Mouse (Mus musculus) C2C12 (cell line): ENCODE measurements around the gene Lgi1. TPM values are rescaled to one million over a fixed set of nuclear protein-coding genes. Genes with fewer than 3 reads are reported as not detected.

ENCODE experiments used
- H3K27me3 ChIP-seq: one replicate; pipeline ENCODE4 v1.6.1; 2011; ENCODE audit not compliant: control insufficient read depth, insufficient read depth, insufficient read length
- H3K36me3 ChIP-seq: one replicate; pipeline ENCODE4 v1.6.1; 2011; ENCODE audit not compliant: control insufficient read depth, insufficient read depth
- H3K4me3 ChIP-seq: one replicate; pipeline ENCODE4 v1.5.1; 2011; ENCODE audit warnings: mild to moderate bottlenecking, control low read depth; ENCODE audit not compliant: poor library complexity, insufficient read depth, severe bottlenecking
- H3K79me2 ChIP-seq: one replicate; pipeline ENCODE4 v1.6.1; 2011; ENCODE audit not compliant: control insufficient read depth, insufficient read depth
- H3K79me3 ChIP-seq: one replicate; pipeline ENCODE4 v1.6.1; 2011; ENCODE audit warnings: low read depth, control low read depth
- H3ac ChIP-seq: one replicate; pipeline ENCODE3; 2011; ENCODE audit warnings: low read depth; ENCODE audit not compliant: control insufficient read depth, insufficient read length
- CEBPB ChIP-seq: IDR thresholded peaks from one replicate; pipeline ENCODE4 v1.6.1; 2011; ENCODE audit warnings: low read depth, mild to moderate bottlenecking, control low read depth, moderate library complexity
- CTCF ChIP-seq: IDR thresholded peaks from one replicate; pipeline ENCODE4 v1.5.1; 2011; ENCODE audit not compliant: control insufficient read depth, insufficient read depth, insufficient read length
- FOSL1 ChIP-seq: IDR thresholded peaks from one replicate; pipeline ENCODE4 v1.8.0; 2011; ENCODE audit warnings: mild to moderate bottlenecking, low read length; ENCODE audit not compliant: poor library complexity, insufficient read depth, severe bottlenecking
- MAX ChIP-seq: IDR thresholded peaks from one replicate; pipeline ENCODE4 v1.6.1; 2011; ENCODE audit warnings: mild to moderate bottlenecking, control low read depth
- MYOD1 ChIP-seq: IDR thresholded peaks from one replicate; pipeline ENCODE4 v1.6.1; 2011; ENCODE audit warnings: low read depth; ENCODE audit not compliant: control insufficient read depth, insufficient read length
- MYOG ChIP-seq: IDR thresholded peaks from one replicate; pipeline ENCODE4 v1.6.1; 2011; ENCODE audit not compliant: control insufficient read depth, insufficient read length; ENCODE audit errors: extremely low read depth
- USF1 ChIP-seq: IDR thresholded peaks from one replicate; pipeline ENCODE4 v1.6.1; 2011; ENCODE audit warnings: low read depth, mild to moderate bottlenecking, control low read depth, moderate library complexity
- polyA plus RNA-seq: library from polyadenylated mRNA; unstranded; fragments of >200 nt; fragmentation: generic; extraction: Trizol; gene quantifications from one replicate; pipeline ENCODE4 v1.2.1, GENCODE M21; 2012; ENCODE audit warnings: missing spikeins

The Lgi1 gene
- polyA plus RNA-seq, 1 experiment, result not detected

GRCm38 (mm10) chr19:38318308-38318707, 54.0 kb downstream of the Lgi1 start:
- H3K79me3 ChIP-seq, result no peaks in the 10 kb centered on the region
- no peak overlapping the region for H3ac ChIP-seq
- H3K4me3 ChIP-seq, result no peak overlapping the region
- peaks cover 4% of the 10 kb centered on the region for H3K27me3 ChIP-seq
- H3K79me2 ChIP-seq, result no peaks in the 10 kb centered on the region
- no peaks in the 10 kb centered on the region for H3K36me3 ChIP-seq
- TF ChIP-seq MYOG (no peak), CEBPB (no peak), USF1 (no peak), FOSL1 (no peak), CTCF (no peak), MYOD1 (no peak), MAX (no peak)

GRCm38 (mm10) chr19:38319168-38319567, 54.8 kb downstream of the Lgi1 start:
- H3ac ChIP-seq, result no peak overlapping the region
- H3K79me3 ChIP-seq, result no peaks in the 10 kb centered on the region
- H3K27me3 ChIP-seq, result peaks cover 4% of the 10 kb centered on the region
- TF ChIP-seq CTCF (no peak), MAX (no peak), MYOD1 (no peak), MYOG (no peak)
- H3K79me2 ChIP-seq, result no peaks in the 10 kb centered on the region
- no peaks in the 10 kb centered on the region for H3K36me3 ChIP-seq
- H3K4me3 ChIP-seq, result no peak overlapping the region

- Histone ChIP-seq H3K4me3 (no peak overlapping the region), H3K36me3 (no peaks in the 10 kb centered on the region), H3K79me3 (no peaks in the 10 kb centered on the region), H3K79me2 (no peaks in the 10 kb centered on the region), H3ac (no peak overlapping the region), H3K27me3 (no peaks in the 10 kb centered on the region)
- TF ChIP-seq CTCF, result no peak
- no peak for TF ChIP-seq MYOG
- TF ChIP-seq MAX, result no peak
- TF ChIP-seq CEBPB, result no peak
- no peak for TF ChIP-seq USF1
- no peak for TF ChIP-seq MYOD1
- no peak for TF ChIP-seq FOSL1
Measured at GRCm38 (mm10) chr19:38320651-38321188, 56.4 kb downstream of the Lgi1 start.

- Histone ChIP-seq H3ac (no peak overlapping the region), H3K4me3 (no peak overlapping the region), H3K36me3 (no peaks in the 10 kb centered on the region), H3K27me3 (no peaks in the 10 kb centered on the region), H3K79me3 (no peaks in the 10 kb centered on the region), H3K79me2 (no peaks in the 10 kb centered on the region)
- no peak for TF ChIP-seq FOSL1
- no peak for TF ChIP-seq MYOD1
- TF ChIP-seq CTCF, result no peak
- TF ChIP-seq MAX, result no peak
- no peak for TF ChIP-seq MYOG
- no peak for TF ChIP-seq CEBPB
- TF ChIP-seq USF1, result no peak
Measured at GRCm38 (mm10) chr19:38323726-38324125, 59.4 kb downstream of the Lgi1 start.

GRCm38 (mm10) chr19:38324147-38325028, 60.1 kb downstream of the Lgi1 start:
- Histone ChIP-seq H3K36me3 (no peaks in the 10 kb centered on the region), H3K79me2 (no peaks in the 10 kb centered on the region), H3K27me3 (no peaks in the 10 kb centered on the region), H3K4me3 (no peak overlapping the region), H3ac (no peak overlapping the region), H3K79me3 (no peaks in the 10 kb centered on the region)
- TF ChIP-seq CTCF, result no peak
- no peak for TF ChIP-seq USF1
- no peak for TF ChIP-seq MYOG
- TF ChIP-seq CEBPB, result no peak
- no peak for TF ChIP-seq MAX

DNA sequence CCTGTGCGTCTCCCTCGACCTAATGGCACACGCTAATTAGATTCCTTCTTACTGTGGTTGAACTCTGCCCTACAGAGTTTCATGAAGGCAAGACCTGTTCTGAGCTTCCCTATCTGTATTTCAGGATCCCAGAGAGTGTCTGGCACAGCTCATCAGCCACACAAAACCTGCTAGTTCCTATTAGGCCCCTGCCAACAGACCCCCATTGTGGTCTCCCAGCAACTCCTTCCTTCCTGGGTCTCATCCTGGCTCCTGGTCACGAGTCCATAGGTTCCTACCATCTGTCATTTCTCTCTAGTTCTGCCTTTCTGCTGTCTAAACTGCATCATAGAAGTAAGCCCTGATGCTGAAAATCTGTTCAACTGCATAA, 60.7 kb downstream of the Lgi1 start:
- TF ChIP-seq USF1, result no peak
- no peak for TF ChIP-seq MYOG
- no peaks in the 10 kb centered on the region for H3K27me3 ChIP-seq
- H3K79me2 ChIP-seq, result no peaks in the 10 kb centered on the region
- no peak overlapping the region for H3ac ChIP-seq
- no peak overlapping the region for H3K4me3 ChIP-seq
- no peaks in the 10 kb centered on the region for H3K79me3 ChIP-seq
- no peaks in the 10 kb centered on the region for H3K36me3 ChIP-seq
